Mouse (Mus musculus) urinary bladder, postnatal 0 days (tissue): Measurements from ENCODE around the gene Purb. TPM values are rescaled to one million over a fixed set of nuclear protein-coding genes. Genes with fewer than 3 reads are reported as not detected.

ENCODE experiments used
- microRNA-seq: library from miRNA; unstranded; fragments of <30 nt; microRNA quantifications from one replicate; pipeline ENCODE4, GENCODE M21; 2016
- polyA plus RNA-seq: library from polyadenylated mRNA; unstranded; fragments of >200 nt; fragmentation: Nextera tagmentation; extraction: Ambion mirVana; gene quantifications from 2 replicates; pipeline ENCODE4 v1.2.1, GENCODE M21; 2015

Purb gene
- polyA plus RNA-seq = 21.8 and 26.4 TPM in 2 replicates

GRCm38 (mm10) chr11:6475867-6476484 lies at the start of gene Purb:
Gene Purb (minus strand): TSS chr11:6475917.

GRCm38 (mm10) chr11:6520507-6521173 lies 44.9 kb upstream of the Purb start, which contains the start of gene Myo1g:
Gene Myo1g (minus strand): TSS chr11:6520965.

DNA sequence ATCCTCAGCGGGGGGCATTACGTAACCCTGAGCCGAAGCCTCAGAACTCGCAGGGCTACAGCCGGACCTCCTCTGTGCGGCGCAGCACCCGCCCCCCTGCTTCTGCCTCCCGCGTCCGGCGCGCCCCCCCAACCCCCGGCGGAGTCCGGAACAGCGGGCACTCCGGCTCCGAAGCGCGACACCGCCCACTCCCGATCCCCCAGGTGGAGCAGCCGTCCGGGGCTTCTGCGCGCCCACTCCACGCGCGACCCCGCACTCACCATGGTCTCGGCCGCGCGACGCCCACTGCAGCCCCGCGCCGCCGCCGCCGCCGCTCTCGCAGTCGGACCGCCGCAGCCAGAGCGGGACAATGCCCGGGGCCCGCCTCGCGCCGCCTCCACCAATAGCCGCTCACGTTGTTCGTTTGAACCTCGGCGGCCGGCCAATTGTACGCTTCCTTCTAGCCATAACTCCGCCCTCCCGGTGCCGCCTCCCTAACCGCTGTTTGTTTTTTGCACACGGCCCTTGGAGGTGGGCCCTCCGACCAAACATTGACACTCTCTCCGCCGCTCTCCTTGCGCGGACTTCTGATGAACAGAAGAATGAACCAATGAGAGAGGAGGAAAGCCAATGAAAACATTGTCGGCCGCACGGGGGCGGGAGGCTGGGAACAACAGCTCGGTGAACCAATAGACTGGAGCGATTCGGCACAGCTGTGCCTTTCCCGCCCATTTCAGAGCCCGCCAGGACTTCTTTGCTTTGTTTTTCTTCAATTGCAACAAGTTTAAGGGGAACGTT lies 31.5 kb downstream of the Purb start, which contains the start of gene H2afv:
Gene H2afv (minus strand): TSS at position 367 of the 777 bp plus-strand sequence.

Small RNA genes lying within 50 kb of the gene (microRNA-seq; reads per million reads assigned to microRNA genes)
- not detected for gene Gm22123

Other genes with a start within 250 kb of the Purb start
- not detected in 2 replicates for gene Npc1l1, start 245.8 kb downstream of the Purb start, polyA plus RNA-seq
- 49.8 and 50.4 TPM in 2 replicates for gene Ddx56, start 208.1 kb downstream of the Purb start, polyA plus RNA-seq
- 60.3 and 62.7 TPM in 2 replicates for gene Tmed4, start 201.0 kb downstream of the Purb start, polyA plus RNA-seq
- gene Ogdh, start 184.3 kb downstream of the Purb start, polyA plus RNA-seq = 79.5 and 88.6 TPM in 2 replicates
- 5.5 and 6.1 TPM in 2 replicates for gene Zmiz2, start 86.8 kb downstream of the Purb start, polyA plus RNA-seq
- gene Ppia, start 60.5 kb downstream of the Purb start, polyA plus RNA-seq = 4,730 and 5,487 TPM in 2 replicates
- 150 and 156 TPM in 2 replicates for gene H2afv, start 31.5 kb downstream of the Purb start, polyA plus RNA-seq
- gene Myo1g, start 45.0 kb upstream of the Purb start, polyA plus RNA-seq = 4.6 and 7.8 TPM in 2 replicates
- 78.9 and 79.6 TPM in 2 replicates for gene Ccm2, start 71.0 kb upstream of the Purb start, polyA plus RNA-seq
- 37.1 and 43.1 TPM in 2 replicates for gene Nacad, start 130.1 kb upstream of the Purb start, polyA plus RNA-seq
- gene Tbrg4, start 150.2 kb upstream of the Purb start, polyA plus RNA-seq = 20.3 and 22.5 TPM in 2 replicates
- not detected in 2 replicates for gene Wap, start 162.7 kb upstream of the Purb start, polyA plus RNA-seq
- 1.9 and 2.0 TPM in 2 replicates for gene Ramp3, start 182.6 kb upstream of the Purb start, polyA plus RNA-seq